Mouse (Mus musculus): Measurements from ENCODE around the gene Csgalnact2.
A peak's percentile ranks its signal among the peaks of the same experiment; 100 is the strongest.

The Csgalnact2 gene

GRCm38 (mm10) chr6:118138731-118139709 is at the start of gene Csgalnact2:
Csgalnact2 (minus strand) TSS chr6:118139140.
- DNase-seq (ENCODE audit: low spot score), result peak; percentile 63

GRCm38 (mm10) chr6:118188599-118188998 is 49.7 kb upstream of the Csgalnact2 start:
- no peak for DNase-seq (ENCODE audit: low spot score)

GRCm38 (mm10) chr6:118187285-118187641 is 48.3 kb upstream of the Csgalnact2 start:
- DNase-seq (ENCODE audit: low spot score), result no peak

DNA sequence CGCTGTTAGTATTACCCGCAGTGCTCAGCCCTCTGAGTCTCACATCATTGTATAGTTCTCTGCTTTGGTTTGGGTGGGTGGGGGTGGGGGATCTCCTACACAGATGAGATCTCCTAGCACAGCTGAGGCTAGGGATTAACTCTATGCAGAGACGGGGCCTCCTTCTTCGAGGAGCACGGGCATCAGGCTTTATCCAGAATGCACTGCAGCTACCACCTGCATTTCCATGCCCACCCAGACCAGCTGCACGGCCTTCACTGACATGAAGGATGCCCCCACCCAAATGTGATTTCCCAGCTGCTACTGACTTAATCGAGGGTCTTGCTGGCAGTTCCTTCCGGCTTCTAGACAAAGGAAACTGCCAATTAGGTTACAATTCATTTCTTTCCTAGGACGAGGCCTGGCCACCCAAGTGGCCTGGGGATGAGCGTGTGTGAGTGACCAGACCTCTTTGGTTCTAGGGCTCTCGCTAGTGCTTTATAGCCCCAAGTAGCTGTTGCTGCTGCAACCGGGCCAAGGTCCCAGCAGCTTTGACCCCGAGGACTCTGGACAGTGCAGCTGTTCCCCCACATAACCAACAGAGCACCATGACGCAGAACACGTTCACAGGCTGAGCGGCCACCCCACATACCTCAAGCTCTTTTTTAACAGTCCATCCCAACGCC is 47.8 kb upstream of the Csgalnact2 start:
- no peak for DNase-seq (ENCODE audit: low spot score)

GRCm38 (mm10) chr6:118184126-118184525 is 45.2 kb upstream of the Csgalnact2 start:
- DNase-seq (ENCODE audit: low spot score), result no peak

DNA sequence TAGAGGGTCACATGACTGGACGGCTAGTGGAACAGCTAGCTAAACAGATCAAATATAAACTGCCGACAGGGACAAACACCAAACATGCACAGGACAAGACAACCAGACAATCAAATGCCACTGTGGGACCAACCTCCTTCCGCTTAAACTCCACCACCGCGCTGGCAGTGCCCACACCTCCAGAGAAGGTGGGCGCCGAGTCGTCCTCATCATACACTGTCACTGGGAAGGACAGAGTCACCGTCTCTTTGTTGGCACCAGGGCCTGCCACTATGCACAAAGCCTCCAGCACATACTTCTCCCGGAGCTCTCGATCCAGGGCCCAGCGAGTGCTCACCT is 41.1 kb upstream of the Csgalnact2 start:
- DNase-seq (ENCODE audit: low spot score), result no peak

DNA sequence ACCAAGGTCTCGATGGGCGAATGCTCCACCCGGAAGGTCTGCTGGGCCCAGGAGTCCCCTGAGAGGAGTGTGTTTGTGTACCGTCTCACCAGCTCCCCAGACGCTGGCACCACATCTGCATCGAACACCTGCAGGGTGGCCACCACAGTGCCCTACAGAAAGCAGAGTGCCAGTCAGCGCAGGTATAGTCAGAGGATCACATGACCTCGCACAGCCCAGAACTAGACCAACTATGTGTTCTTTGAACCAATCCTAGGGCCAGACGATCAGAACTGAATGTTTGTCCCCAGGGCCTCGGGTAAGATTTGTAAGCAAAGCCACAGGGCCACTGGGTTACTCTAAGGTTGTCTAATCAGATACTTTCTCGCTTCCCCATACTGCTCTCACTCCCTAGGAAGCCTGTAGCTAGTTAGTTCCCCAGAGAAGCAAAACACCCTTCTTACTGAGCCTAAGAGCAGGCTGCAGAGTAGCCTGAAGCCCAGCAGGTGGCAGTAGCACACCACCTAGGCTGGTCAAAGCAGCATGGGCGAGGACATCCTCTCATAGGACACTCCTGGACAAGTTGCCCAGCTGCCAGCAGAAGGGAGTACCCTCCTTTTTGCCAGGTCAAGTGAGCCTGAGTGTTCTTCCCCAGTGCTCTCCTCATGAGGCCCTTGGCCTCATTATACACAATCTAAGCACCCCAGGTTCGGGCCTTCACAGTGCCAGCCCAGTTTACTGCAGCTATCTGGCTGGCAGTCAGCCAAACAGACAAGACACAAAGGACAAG is 40.6 kb upstream of the Csgalnact2 start:
- DNase-seq (ENCODE audit: low spot score), result peak; percentile 73

DNA sequence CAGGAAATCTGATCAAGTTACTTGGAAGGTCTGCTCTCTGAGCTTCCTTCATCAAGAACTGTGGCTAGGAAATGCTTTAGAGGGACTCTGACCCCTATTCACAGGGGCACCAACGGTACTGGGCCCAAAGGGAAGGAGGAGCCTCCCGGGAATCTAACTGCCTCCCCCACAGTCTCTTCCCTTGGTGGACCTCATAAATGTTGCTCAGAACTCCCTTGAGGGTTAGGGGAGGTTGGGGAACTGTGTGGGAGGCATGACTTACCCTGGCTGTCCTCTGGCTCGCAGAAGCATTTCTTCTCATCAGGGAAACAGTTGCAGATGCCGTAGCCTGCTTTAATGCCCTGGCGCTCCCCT is 35.0 kb upstream of the Csgalnact2 start:
- no peak for DNase-seq (ENCODE audit: low spot score)

GRCm38 (mm10) chr6:118173251-118173974 is 34.5 kb upstream of the Csgalnact2 start:
- no peak for DNase-seq (ENCODE audit: low spot score)

GRCm38 (mm10) chr6:118171386-118171785 is 32.4 kb upstream of the Csgalnact2 start:
- DNase-seq (ENCODE audit: low spot score), result no peak

DNA sequence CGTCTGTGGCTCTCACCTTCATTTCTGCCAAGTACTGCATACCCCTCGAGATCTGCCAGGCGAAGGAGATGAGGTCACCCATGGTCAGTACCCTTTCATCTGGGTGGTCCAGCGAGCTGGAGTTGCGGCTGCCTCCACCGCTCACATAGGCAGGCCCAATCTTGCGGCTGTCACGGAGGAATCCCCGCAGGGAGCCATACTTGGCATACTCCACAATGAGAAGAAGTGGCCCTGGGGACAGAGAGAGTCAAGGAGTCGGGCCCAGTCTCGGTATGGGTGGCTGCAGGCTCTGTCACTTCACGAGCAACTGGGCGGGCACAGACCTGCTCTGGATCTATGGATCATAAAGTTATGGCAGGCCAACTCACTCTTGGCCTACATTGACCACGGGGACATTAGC is 29.2 kb upstream of the Csgalnact2 start:
- no peak for DNase-seq (ENCODE audit: low spot score)

- DNase-seq (ENCODE audit: low spot score), result no peak
These were observed 28.1 kb upstream of the Csgalnact2 start for GRCm38 (mm10) chr6:118167013-118167412.

GRCm38 (mm10) chr6:118165516-118165915 is 26.6 kb upstream of the Csgalnact2 start:
- DNase-seq (ENCODE audit: low spot score), result no peak

DNA sequence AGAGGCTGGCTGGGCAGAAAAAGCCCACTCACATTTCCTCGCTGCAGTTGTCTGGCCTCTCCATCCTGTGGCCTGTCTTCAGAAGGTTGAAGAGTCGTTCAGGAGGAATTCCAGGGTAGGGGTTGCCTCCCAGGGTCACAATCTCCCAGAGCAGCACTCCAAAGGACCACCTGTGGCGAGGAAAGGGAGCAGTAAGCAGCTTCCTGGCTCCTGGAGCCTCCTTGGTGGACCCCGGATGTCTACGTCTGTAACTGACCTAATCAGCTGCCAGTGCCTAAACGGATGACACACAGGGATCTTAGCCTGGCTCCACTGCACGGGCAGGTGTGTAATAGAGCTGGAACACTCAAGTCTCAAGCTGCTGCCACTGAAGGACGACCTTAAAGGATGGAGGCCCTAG is 25.8 kb upstream of the Csgalnact2 start:
- DNase-seq (ENCODE audit: low spot score), result no peak

GRCm38 (mm10) chr6:118163086-118163485 is 24.1 kb upstream of the Csgalnact2 start:
- DNase-seq (ENCODE audit: low spot score), result no peak

GRCm38 (mm10) chr6:118162457-118163082 is 23.6 kb upstream of the Csgalnact2 start:
- DNase-seq (ENCODE audit: low spot score), result no peak

DNA sequence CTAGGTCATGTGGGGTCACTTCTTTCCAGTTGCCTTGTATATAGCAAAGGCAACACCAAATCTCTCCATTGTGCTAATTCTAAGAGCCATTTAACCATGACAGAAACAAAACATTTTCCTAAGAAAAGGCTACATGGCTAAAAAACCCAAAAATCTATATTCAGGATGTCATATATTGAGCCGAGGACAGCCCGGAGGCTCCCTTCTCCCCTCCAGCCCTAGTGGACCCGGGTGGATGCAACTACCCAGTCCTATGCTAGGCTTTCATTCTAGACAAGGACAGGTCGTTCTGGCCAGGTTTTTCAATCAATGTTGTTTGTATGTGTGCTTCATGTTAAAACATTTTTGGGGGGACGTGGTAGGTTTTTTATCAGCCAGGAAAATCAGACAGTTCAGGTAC is 14.2 kb upstream of the Csgalnact2 start:
- no peak for DNase-seq (ENCODE audit: low spot score)

GRCm38 (mm10) chr6:118150988-118151387 is 12.0 kb upstream of the Csgalnact2 start:
- DNase-seq (ENCODE audit: low spot score), result no peak

DNA sequence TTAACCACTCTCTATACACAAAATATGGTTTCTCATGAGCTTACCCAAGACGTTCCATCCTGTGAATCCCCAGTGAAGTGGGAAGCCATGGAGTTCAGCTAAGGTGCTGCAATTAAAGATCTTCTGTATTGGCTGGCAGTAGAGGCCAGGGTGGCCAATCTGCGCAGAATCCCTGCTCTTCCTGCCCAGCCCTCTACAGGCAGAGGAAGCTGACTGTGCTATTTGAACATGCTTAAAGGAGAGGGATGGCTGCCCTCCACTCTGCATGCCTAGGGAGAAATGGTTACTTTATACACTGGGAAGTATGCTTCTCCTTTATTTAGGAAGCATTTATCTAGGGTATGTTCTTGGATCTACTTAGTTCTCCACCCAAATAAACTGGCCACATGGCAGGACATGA is 11.6 kb upstream of the Csgalnact2 start:
- no peak for DNase-seq (ENCODE audit: low spot score)

DNA sequence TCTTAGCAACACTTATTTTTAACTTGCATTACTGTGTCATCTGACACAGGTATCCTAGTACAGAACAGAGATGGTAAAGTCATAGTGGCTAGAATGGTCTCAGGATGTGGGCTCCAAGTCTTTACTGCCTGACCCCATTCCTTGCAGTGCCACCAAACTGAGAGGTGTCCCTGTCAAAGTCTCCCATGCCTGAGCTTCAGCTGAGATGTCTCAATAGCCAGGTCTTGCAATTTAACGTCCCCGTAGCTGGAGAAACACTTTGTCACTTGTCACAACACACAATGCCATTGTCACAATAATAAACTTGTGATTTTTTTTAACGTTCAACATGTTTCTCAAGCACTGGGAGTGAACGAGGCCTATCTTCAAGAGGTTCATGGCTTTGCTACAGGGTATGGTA is 11.2 kb upstream of the Csgalnact2 start:
- DNase-seq (ENCODE audit: low spot score), result no peak

GRCm38 (mm10) chr6:118140961-118141360 is 2.0 kb upstream of the Csgalnact2 start:
- no peak for DNase-seq (ENCODE audit: low spot score)

DNA sequence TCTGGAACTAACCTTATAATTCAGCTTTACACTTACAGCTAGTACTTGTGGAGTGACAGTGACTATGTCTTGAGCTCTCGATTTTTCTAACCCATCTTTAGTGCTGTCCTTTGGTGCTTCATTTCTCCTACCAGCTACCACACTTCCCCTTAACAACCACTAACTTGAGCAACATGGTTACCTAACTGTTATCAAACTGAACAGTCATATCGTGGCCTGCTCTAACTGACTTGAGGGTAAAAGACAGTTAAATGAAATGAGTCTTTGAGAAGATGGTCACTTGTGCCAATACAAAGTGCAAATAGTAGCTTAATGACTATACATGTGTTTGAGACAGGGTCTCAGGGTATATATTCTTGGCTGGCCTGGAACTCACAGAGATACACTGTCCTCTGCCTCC is 1.8 kb downstream of the Csgalnact2 start:
- no peak for DNase-seq (ENCODE audit: low spot score)
